Mouse (Mus musculus) stomach, postnatal 0 days (tissue): Measurements from ENCODE around the gene Col5a2.

Experiments
- CTCF ChIP-seq: IDR thresholded peaks from 2 replicates; pipeline ENCODE4 v1.5.1; 2016; ENCODE audit warnings: antibody characterized with exemption, low read depth, mild to moderate bottlenecking, moderate library complexity
- EP300 ChIP-seq: optimal IDR thresholded peaks from 2 replicates; pipeline ENCODE3; 2016; ENCODE audit warnings: antibody characterized with exemption

- TF ChIP-seq CTCF (no peak), EP300 (no peak)
Observed at GRCm38 (mm10) chr1:45531486-45531885, 28.4 kb upstream of the Col5a2 start.
